Comparison of ENCODE assay signal across 9 mouse cellular contexts in genomic region chr8:84784681-84785505, GRCm38 (mm10). TPM values are rescaled to one million over a fixed set of nuclear protein-coding genes. Genes with fewer than 3 reads are reported as not detected.
DNase-seq lines count a peak whose midpoint lies in the region; ATAC-seq lines count a peak whose summit lies in the region.
"Had no signal": no experiment of that assay in that cellular context is flagged by ENCODE, and none has a peak within 500 bp of the region (broad histone marks: within the 10 kb centered on the region; RNA-seq: fewer than 3 reads in every experiment).

No protein-coding gene starts in this region.

- no peak for ATAC-seq in megakaryocyte, adult 5-6 weeks (ENCODE audit: poor library complexity, severe bottlenecking)
- no peak for ATAC-seq in hindbrain, embryonic 16.5 days
- ATAC-seq in stomach, embryonic 15.5 days (ENCODE audit: insufficient read depth, low FRiP score, low read depth) = no peak

- H3K4me2 ChIP-seq in hindbrain, embryonic 16.5 days (ENCODE audit: low read length) = peak overlapping the region; percentile 47
- H3K4me2 ChIP-seq in stomach, embryonic 15.5 days = peak overlapping the region; percentile 33

- WGBS in hindbrain, embryonic 16.5 days = 4% methylated on average over 48 of the region's 48 CpGs
- 16% methylated on average over 48 of the region's 48 CpGs for WGBS in stomach, embryonic 15.5 days

- peak; percentile 59 for DNase-seq in cerebellum, adult 11 months
- DNase-seq in cerebellum, adult 9-10 months = no peak
- no peak for DNase-seq in spleen, postnatal 4 days (ENCODE audit: low spot score in 2 of 2)
- no peak for DNase-seq in adrenal gland, postnatal 10 days
- DNase-seq: thymus, adult 18-20 months had no signal

- H3K9me3 ChIP-seq in megakaryocyte, embryonic 14.5 days = peaks cover 10% of the 10 kb centered on the region
- no peaks in the 10 kb centered on the region for H3K9me3 ChIP-seq in hindbrain, embryonic 16.5 days (ENCODE audit: control insufficient read depth, low read length)
- no peaks in the 10 kb centered on the region for H3K9me3 ChIP-seq in stomach, embryonic 15.5 days

- peak overlapping the region; percentile 59 for H3K9ac ChIP-seq in hindbrain, embryonic 16.5 days (ENCODE audit: low read depth, low read length)
- H3K9ac ChIP-seq in stomach, embryonic 15.5 days = no peak overlapping the region

- peak overlapping the region; percentile 28 for H3K4me3 ChIP-seq in megakaryocyte, embryonic 14.5 days (replicated peaks)
- H3K4me3 ChIP-seq in hindbrain, embryonic 16.5 days (ENCODE audit: low read length) = peak overlapping the region; percentile 27
- H3K4me3 ChIP-seq in stomach, embryonic 15.5 days (replicated peaks) = peak overlapping the region; percentile 11

- no peak overlapping the region for H3K27ac ChIP-seq in hindbrain, embryonic 16.5 days (ENCODE audit: low read depth, low read length)
- no peak overlapping the region for H3K27ac ChIP-seq in stomach, embryonic 15.5 days

- H3K4me1 ChIP-seq in megakaryocyte, embryonic 14.5 days = peaks cover 41% of the 10 kb centered on the region
- peaks cover 64% of the 10 kb centered on the region for H3K4me1 ChIP-seq in hindbrain, embryonic 16.5 days (ENCODE audit: control insufficient read depth, insufficient read depth, low read depth, low read length)
- peaks cover 49% of the 10 kb centered on the region for H3K4me1 ChIP-seq in stomach, embryonic 15.5 days

- H3K27me3 ChIP-seq in megakaryocyte, embryonic 14.5 days (replicated peaks) = peaks cover 71% of the 10 kb centered on the region
- H3K27me3 ChIP-seq in hindbrain, embryonic 16.5 days (replicated peaks; ENCODE audit: control insufficient read depth, insufficient read depth, low read length) = peaks cover 32% of the 10 kb centered on the region
- peaks cover 88% of the 10 kb centered on the region for H3K27me3 ChIP-seq in stomach, embryonic 15.5 days (replicated peaks)

- peaks cover 6% of the 10 kb centered on the region for H3K36me3 ChIP-seq in megakaryocyte, embryonic 14.5 days (replicated peaks; ENCODE audit: low read length)
- no peaks in the 10 kb centered on the region for H3K36me3 ChIP-seq in hindbrain, embryonic 16.5 days (ENCODE audit: control insufficient read depth, insufficient read depth, low read length)
- H3K36me3 ChIP-seq in stomach, embryonic 15.5 days = no peaks in the 10 kb centered on the region

RNA-seq across cellular contexts. Expression of gene Nfix, which starts 15.3 kb away (rescaled TPM):
- 18.4 and 27.4 TPM in 2 replicates for polyA plus RNA-seq in megakaryocyte, embryonic 14.5 days (2012; ENCODE audit: insufficient read depth, low replicate concordance)
- 23.8 and 26.9 TPM in 2 replicates for total RNA-seq in megakaryocyte, adult 5-6 weeks (2015)
- total RNA-seq in megakaryocyte, adult 5-6 weeks (2017) = 7.7 and 17.0 TPM in 2 replicates
- polyA plus RNA-seq in hindbrain, embryonic 16.5 days (2015; fragmentation: Nextera tagmentation; extraction: Ambion mirVana) = 94.3 and 109 TPM in 2 replicates
- polyA plus RNA-seq in stomach, embryonic 15.5 days (2015; fragmentation: Nextera tagmentation; extraction: Ambion mirVana) = 28.7 and 29.3 TPM in 2 replicates
- 100 to 1,000 TPM; 145 to 200 TPM for total RNA-seq in adrenal gland, postnatal 10 days (2021)

RNA-seq across cellular contexts. Expression of gene Dand5, which starts 37.7 kb away (rescaled TPM):
- 3.1 TPM in 1 of 2 replicates, not detected in the other for polyA plus RNA-seq in megakaryocyte, embryonic 14.5 days (2012; ENCODE audit: insufficient read depth, low replicate concordance)
- total RNA-seq in megakaryocyte, adult 5-6 weeks (2015) = 1.4 and 2.6 TPM in 2 replicates
- 0.28 and 4.4 TPM in 2 replicates for total RNA-seq in megakaryocyte, adult 5-6 weeks (2017)
- polyA plus RNA-seq in hindbrain, embryonic 16.5 days (2015; fragmentation: Nextera tagmentation; extraction: Ambion mirVana) = 15.4 and 17.1 TPM in 2 replicates
- polyA plus RNA-seq in stomach, embryonic 15.5 days (2015; fragmentation: Nextera tagmentation; extraction: Ambion mirVana) = 6.3 and 6.9 TPM in 2 replicates
- total RNA-seq in adrenal gland, postnatal 10 days (2021) = 1 to 10 TPM; 5.0 to 6.9 TPM

RNA-seq across cellular contexts. Expression of gene Gadd45gip1, which starts 46.4 kb away (rescaled TPM):
- polyA plus RNA-seq in megakaryocyte, embryonic 14.5 days (2012; ENCODE audit: insufficient read depth, low replicate concordance) = 37.4 and 49.3 TPM in 2 replicates
- 6.3 and 6.6 TPM in 2 replicates for total RNA-seq in megakaryocyte, adult 5-6 weeks (2015)
- 13.9 and 20.5 TPM in 2 replicates for total RNA-seq in megakaryocyte, adult 5-6 weeks (2017)
- 40.6 and 40.7 TPM in 2 replicates for polyA plus RNA-seq in hindbrain, embryonic 16.5 days (2015; fragmentation: Nextera tagmentation; extraction: Ambion mirVana)
- polyA plus RNA-seq in stomach, embryonic 15.5 days (2015; fragmentation: Nextera tagmentation; extraction: Ambion mirVana) = 52.7 and 54.5 TPM in 2 replicates
- 10 to 100 TPM; 39.2 to 40.0 TPM for total RNA-seq in adrenal gland, postnatal 10 days (2021)

RNA-seq across cellular contexts. Expression of gene Rad23a, which starts 55.6 kb away (rescaled TPM):
- polyA plus RNA-seq in megakaryocyte, embryonic 14.5 days (2012; ENCODE audit: insufficient read depth, low replicate concordance) = 338 and 623 TPM in 2 replicates
- total RNA-seq in megakaryocyte, adult 5-6 weeks (2015) = 35.6 and 36.9 TPM in 2 replicates
- 27.6 and 29.5 TPM in 2 replicates for total RNA-seq in megakaryocyte, adult 5-6 weeks (2017)
- 78.2 and 95.4 TPM in 2 replicates for polyA plus RNA-seq in hindbrain, embryonic 16.5 days (2015; fragmentation: Nextera tagmentation; extraction: Ambion mirVana)
- polyA plus RNA-seq in stomach, embryonic 15.5 days (2015; fragmentation: Nextera tagmentation; extraction: Ambion mirVana) = 115 and 130 TPM in 2 replicates
- 100 to 1,000 TPM in 1 of 2 experiments, 10 to 100 TPM in 1; 89.4 to 108 TPM for total RNA-seq in adrenal gland, postnatal 10 days (2021)
